Mouse (Mus musculus) MEL (cell line): ENCODE data around the gene T. TPM values are rescaled to one million over a fixed set of nuclear protein-coding genes. Genes with fewer than 3 reads are reported as not detected.

Experiments used
- DNase-seq: peaks from one replicate; pipeline ENCODE4 v3.0.0; 2011; ENCODE audit warnings: low read depth, low spot score
- H3K27ac ChIP-seq: 2 replicates; pipeline ENCODE4 v1.5.1; 2012; ENCODE audit warnings: low read depth, mild to moderate bottlenecking, control low read depth, low read length, moderate library complexity; ENCODE audit not compliant: control insufficient read depth
- H3K27me3 ChIP-seq, 2 experiments: fragments of 150-350 bp in 1 of 2; sonication (generic) in 1 of 2; 2 replicates each; pipeline ENCODE4 v1.6.1; 2012; ENCODE audit warnings: low read length in 2 of 2, mild to moderate bottlenecking in 2 of 2, improper control_type of control experiment in 1 of 2, moderate library complexity in 1 of 2; ENCODE audit not compliant: insufficient read depth in 2 of 2, control insufficient read depth in 1 of 2
- H3K36me3 ChIP-seq, 2 experiments: 2 replicates each; pipeline ENCODE4 v1.6.1; 2012 to 2014; ENCODE audit warnings: low read length in 2 of 2, improper control_type of control experiment in 1 of 2, inconsistent platforms in 1 of 2, mild to moderate bottlenecking in 1 of 2; ENCODE audit not compliant: insufficient read depth in 2 of 2, control insufficient read depth in 1 of 2
- H3K4me1 ChIP-seq, 2 experiments: fragments of 150-350 bp in 1 of 2; sonication (generic) in 1 of 2; 2 replicates each; pipeline ENCODE4 v1.6.1; 2012; ENCODE audit warnings: low read length in 2 of 2, improper control_type of control experiment in 1 of 2, mild to moderate bottlenecking in 1 of 2; ENCODE audit not compliant: insufficient read depth in 2 of 2, control insufficient read depth in 1 of 2
- H3K4me3 ChIP-seq, 2 experiments: fragments of 150-350 bp in 1 of 2; sonication (generic) in 1 of 2; 2 replicates each; pipeline ENCODE4 v1.5.1; 2012; ENCODE audit warnings: low read depth in 2 of 2, low read length in 2 of 2, mild to moderate bottlenecking in 2 of 2, moderate library complexity in 2 of 2, control low read depth in 1 of 2, improper control_type of control experiment in 1 of 2; ENCODE audit not compliant: control insufficient read depth in 1 of 2, insufficient read depth in 1 of 2
- H3K79me2 ChIP-seq: 2 replicates; pipeline ENCODE4 v1.6.1; 2012; ENCODE audit warnings: mild to moderate bottlenecking, low read length, moderate library complexity; ENCODE audit not compliant: control insufficient read depth, poor library complexity, insufficient read depth
- H3K9ac ChIP-seq: 2 replicates; pipeline ENCODE4 v1.6.1; 2012; ENCODE audit warnings: low read depth, mild to moderate bottlenecking, control low read depth, low read length, moderate library complexity; ENCODE audit not compliant: control insufficient read depth, poor library complexity, severe bottlenecking
- H3K9me3 ChIP-seq: fragments of 150-350 bp; sonication (generic); replicated peaks from 2 replicates; pipeline ENCODE4 v1.6.1; 2012; ENCODE audit warnings: mild to moderate bottlenecking, low read length, improper control_type of control experiment, moderate library complexity; ENCODE audit not compliant: insufficient read depth
- CTCF ChIP-seq, 3 experiments: IDR thresholded peaks in 2 of 3; conservative IDR thresholded peaks in 1 of 3; 2 replicates each; pipeline ENCODE4 v1.5.1; 2011 to 2012; ENCODE audit warnings: low read length in 3 of 3, low read depth in 2 of 3, mild to moderate bottlenecking in 2 of 3, improper control_type of control experiment in 1 of 3, inconsistent platforms in 1 of 3, mixed read lengths in 1 of 3, moderate library complexity in 1 of 3; ENCODE audit not compliant: control insufficient read depth in 1 of 3, insufficient read depth in 1 of 3, poor library complexity in 1 of 3, severe bottlenecking in 1 of 3
- E2F4 ChIP-seq: IDR thresholded peaks from 2 replicates; pipeline ENCODE4 v1.6.1; 2011; ENCODE audit warnings: low read depth, low read length, improper control_type of control experiment, borderline replicate concordance
- ELF1 ChIP-seq: IDR thresholded peaks from 2 replicates; pipeline ENCODE4 v1.6.1; 2014; ENCODE audit warnings: low read depth, mild to moderate bottlenecking, inconsistent platforms, low read length, improper control_type of control experiment, moderate library complexity
- EP300 ChIP-seq, 2 experiments: IDR thresholded peaks; 2 replicates each; pipeline ENCODE4 v1.6.1; 2011; ENCODE audit warnings: improper control_type of control experiment in 2 of 2, low read length in 2 of 2, low read depth in 1 of 2, mild to moderate bottlenecking in 1 of 2
- HCFC1 ChIP-seq: IDR thresholded peaks from 2 replicates; pipeline ENCODE4 v1.6.1; 2012; ENCODE audit warnings: low read depth, mild to moderate bottlenecking, inconsistent platforms, low read length, improper control_type of control experiment, moderate library complexity
- JUND ChIP-seq: IDR thresholded peaks from 2 replicates; pipeline ENCODE4 v1.6.1; 2011; ENCODE audit warnings: low read depth, mild to moderate bottlenecking, improper control_type of control experiment, low read length
- KAT2A ChIP-seq: conservative IDR thresholded peaks from 2 replicates; pipeline ENCODE4 v1.6.1; 2012; ENCODE audit warnings: low read depth, low read length, improper control_type of control experiment, inconsistent platforms
- MAX ChIP-seq: IDR thresholded peaks from 2 replicates; pipeline ENCODE4 v1.6.1; 2011; ENCODE audit warnings: low read length, improper control_type of control experiment
- MEF2A ChIP-seq: IDR thresholded peaks from 2 replicates; pipeline ENCODE4 v1.6.1; 2014; ENCODE audit warnings: low read depth, mild to moderate bottlenecking, inconsistent platforms, low read length, improper control_type of control experiment; ENCODE audit not compliant: poor library complexity, insufficient replicate concordance, severe bottlenecking; ENCODE audit errors: extremely low read depth
- MXI1 ChIP-seq: IDR thresholded peaks from 2 replicates; pipeline ENCODE4 v1.6.1; 2011; ENCODE audit warnings: mild to moderate bottlenecking, low read depth, low read length, improper control_type of control experiment
- MYB ChIP-seq: IDR thresholded peaks from 2 replicates; pipeline ENCODE4 v1.6.1; 2011; ENCODE audit warnings: mild to moderate bottlenecking, low read depth, low read length, improper control_type of control experiment
- MYC ChIP-seq: IDR thresholded peaks from 2 replicates; pipeline ENCODE4 v1.6.1; 2011; ENCODE audit warnings: low read depth, mild to moderate bottlenecking, low read length, improper control_type of control experiment, moderate library complexity
- NELFE ChIP-seq: IDR thresholded peaks from 2 replicates; pipeline ENCODE4 v1.6.1; 2011; ENCODE audit warnings: low read depth, low read length, improper control_type of control experiment
- POLR2A ChIP-seq, 2 experiments: IDR thresholded peaks; 2 replicates each; pipeline ENCODE4 v1.6.1; 2011 to 2012; ENCODE audit warnings: low read length in 2 of 2, mild to moderate bottlenecking in 2 of 2, control low read depth in 1 of 2, improper control_type of control experiment in 1 of 2, low read depth in 1 of 2, moderate library complexity in 1 of 2; ENCODE audit not compliant: control insufficient read depth in 1 of 2, insufficient read depth in 1 of 2, poor library complexity in 1 of 2
- POLR2AphosphoS2 ChIP-seq: IDR thresholded peaks from 2 replicates; pipeline ENCODE4 v1.6.1; 2011; ENCODE audit warnings: low read length, improper control_type of control experiment
- RCOR1 ChIP-seq: IDR thresholded peaks from 2 replicates; pipeline ENCODE4 v1.6.1; 2012; ENCODE audit warnings: low read depth, mild to moderate bottlenecking, inconsistent platforms, low read length, improper control_type of control experiment
- SIN3A ChIP-seq: IDR thresholded peaks from 2 replicates; pipeline ENCODE4 v1.6.1; 2012; ENCODE audit warnings: low read length, improper control_type of control experiment, inconsistent platforms
- TAL1 ChIP-seq: IDR thresholded peaks from 2 replicates; pipeline ENCODE4 v1.6.1; 2012; ENCODE audit warnings: mild to moderate bottlenecking, inconsistent platforms, low read length, moderate library complexity, mixed read lengths
- TBP ChIP-seq: IDR thresholded peaks from 2 replicates; pipeline ENCODE4 v1.8.0; 2011; ENCODE audit warnings: low read depth, low read length, improper control_type of control experiment
- TCF12 ChIP-seq: IDR thresholded peaks from 2 replicates; pipeline ENCODE4 v1.6.1; 2014; ENCODE audit warnings: low read depth, mild to moderate bottlenecking, inconsistent platforms, low read length, improper control_type of control experiment, moderate library complexity
- USF1 ChIP-seq: IDR thresholded peaks from 2 replicates; pipeline ENCODE4 v1.6.1; 2014; ENCODE audit warnings: low read depth, mild to moderate bottlenecking, inconsistent platforms, low read length, improper control_type of control experiment, moderate library complexity
- USF2 ChIP-seq, 2 experiments: IDR thresholded peaks; 2 replicates each; pipeline ENCODE4 v1.6.1; 2011 to 2012; ENCODE audit warnings: improper control_type of control experiment in 2 of 2, low read length in 2 of 2, borderline replicate concordance in 1 of 2, inconsistent platforms in 1 of 2, low read depth in 1 of 2, mild to moderate bottlenecking in 1 of 2; ENCODE audit not compliant: insufficient read depth in 1 of 2
- ZKSCAN1 ChIP-seq: IDR thresholded peaks from 2 replicates; pipeline ENCODE4 v1.6.1; 2012; ENCODE audit warnings: low read depth, mild to moderate bottlenecking, inconsistent platforms, low read length, improper control_type of control experiment, moderate library complexity
- ZMIZ1 ChIP-seq: IDR thresholded peaks from 2 replicates; pipeline ENCODE4 v1.6.1; 2012; ENCODE audit warnings: low read depth, mild to moderate bottlenecking, inconsistent platforms, low read length, improper control_type of control experiment, moderate library complexity
- polyA plus RNA-seq, 2 experiments: library from polyadenylated mRNA; stranded (reverse) in 1 of 2; unstranded in 1 of 2; fragments of >175 nt in 1 of 2; fragments of >200 nt in 1 of 2; gene quantifications; 2 replicates each; pipeline versions ENCODE4 v1.2.1 to v1.2.4; 2012; ENCODE audit warnings: low replicate concordance in 2 of 2, low read depth in 1 of 2; ENCODE audit not compliant: insufficient read length in 2 of 2, insufficient read depth in 1 of 2, missing spikeins in 1 of 2
- total RNA-seq: library from RNA; depleted of rRNA; stranded (reverse); fragments of 300-350 nt; gene quantifications from 2 replicates; pipeline ENCODE4 v1.2.3, GENCODE M21; 2012

The T gene
- total and polyA plus RNA-seq, 3 experiments: not detected

DNA sequence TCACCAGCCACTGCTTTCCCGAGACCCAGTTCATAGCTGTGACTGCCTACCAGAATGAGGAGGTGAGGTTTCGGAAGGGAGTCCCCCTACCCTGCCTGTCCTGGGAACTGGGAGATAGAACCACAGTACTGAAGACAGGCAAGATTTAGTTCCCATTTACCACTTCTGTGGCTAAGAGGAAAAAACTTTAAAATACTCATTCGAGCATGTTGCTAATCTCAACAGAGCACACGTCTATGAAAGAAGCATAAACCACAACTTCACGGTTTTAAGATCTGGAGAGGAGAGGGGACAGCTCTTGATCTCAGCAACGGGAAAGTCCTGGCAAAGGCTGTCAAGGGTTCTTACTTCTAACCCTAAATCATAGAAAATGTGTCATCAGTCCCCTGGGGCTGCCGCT is 2.0 kb downstream of the T start:
- Histone ChIP-seq H3K4me3 (no peak overlapping the region), H3K27ac (no peak overlapping the region), H3K36me3 (no peaks in the 10 kb centered on the region), H3K27me3 (peaks cover 0 to 4% of the 10 kb centered on the region in 2 experiments; a peak in 1 of 4 replicates), H3K4me1 (no peaks in the 10 kb centered on the region), H3K9ac (no peak overlapping the region), H3K79me2 (no peaks in the 10 kb centered on the region), H3K9me3 (no peaks in the 10 kb centered on the region)
- TF ChIP-seq SIN3A (no peak), RCOR1 (0 out of 2 replicates have a peak, but pooled peaks have one; percentile 15), TBP (no peak), POLR2AphosphoS2 (no peak), ZKSCAN1 (no peak), ZMIZ1 (no peak), MEF2A (no peak), USF1 (no peak), MXI1 (no peak), MYC (no peak), JUND (no peak), E2F4 (no peak), EP300 (IDR thresholded peaks at IDR 0.05; ENCODE audit: low read depth in 1 of 2, low read length in 2 of 2) (peak; percentile 51 to 64; a peak in 3 of 4 replicates), TAL1 (no peak), ELF1 (no peak), POLR2A (IDR thresholded peaks at IDR 0.05; ENCODE audit: control insufficient read depth in 1 of 2, insufficient read depth in 1 of 2, low read depth in 1 of 2, low read length in 2 of 2, poor library complexity in 1 of 2) (no peak), KAT2A (no peak), USF2 (IDR thresholded peaks at IDR 0.05; ENCODE audit: borderline replicate concordance in 1 of 2, insufficient read depth in 1 of 2, low read depth in 1 of 2, low read length in 2 of 2) (no peak), MYB (0 out of 2 replicates have a peak, but pooled peaks have one; percentile 21), TCF12 (0 out of 2 replicates have a peak, but pooled peaks have one; percentile 20)
- DNase-seq: peak; percentile 59

- DNase-seq: no peak
- Histone ChIP-seq H3K9ac (no peak overlapping the region), H3K27me3 (peaks cover 5 to 11% of the 10 kb centered on the region in 2 experiments; a peak in 3 of 4 replicates), H3K4me3 (no peak overlapping the region), H3K4me1 (no peaks in the 10 kb centered on the region), H3K27ac (no peak overlapping the region), H3K9me3 (no peaks in the 10 kb centered on the region), H3K36me3 (no peaks in the 10 kb centered on the region), H3K79me2 (no peaks in the 10 kb centered on the region)
- no peak for TF ChIP-seq HCFC1
- no peak for TF ChIP-seq TAL1
- TF ChIP-seq CTCF (IDR thresholded peaks at IDR 0.05 in 2 of 3, conservative IDR thresholded peaks at IDR 0.05 in 1 of 3; ENCODE audit: control insufficient read depth in 1 of 3, insufficient read depth in 1 of 3, low read depth in 2 of 3, low read length in 3 of 3, poor library complexity in 1 of 3, severe bottlenecking in 1 of 3): peak in 2 of 3 experiments; percentile 6 to 28; a peak in 2 of 6 replicates
- TF ChIP-seq NELFE: no peak
- TF ChIP-seq EP300 (IDR thresholded peaks at IDR 0.05; ENCODE audit: low read depth in 1 of 2, low read length in 2 of 2): no peak
- no peak for TF ChIP-seq MAX
Measured at GRCm38 (mm10) chr17:8444062-8444461, 9.8 kb downstream of the T start.
